Mouse (Mus musculus): ENCODE measurements around the gene Cks1b. TPM values are rescaled to one million over a fixed set of nuclear protein-coding genes. Genes with fewer than 3 reads are reported as not detected.

The Cks1b gene
- total and polyA plus RNA-seq, 2 experiments from 2014 or later, result 24.5 to 93.9 TPM

DNA sequence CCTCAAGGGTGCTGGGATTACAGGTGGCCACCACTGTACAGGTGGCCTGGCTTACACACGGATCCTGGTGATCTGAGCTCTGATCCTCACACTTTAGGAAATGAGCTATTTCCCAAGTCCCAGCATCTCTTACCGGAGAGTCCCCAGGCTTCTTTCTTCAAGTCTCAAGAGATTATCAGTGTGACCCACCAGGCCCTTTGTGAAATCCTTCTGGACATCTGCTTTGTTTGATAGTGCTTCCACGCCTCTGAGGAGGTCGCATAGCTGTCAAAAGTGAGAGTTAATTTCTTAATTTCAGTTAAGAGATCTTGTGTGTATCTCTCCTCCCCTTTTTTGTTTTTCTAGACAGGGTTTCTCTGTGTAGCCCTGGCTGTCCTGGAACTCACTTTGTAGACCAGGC, 7.7 kb upstream of the Cks1b start:
- 92% methylated on average over 4 of the region's 4 CpGs for WGBS
- DNase-seq (no peak), ATAC-seq (no peak)
- peaks cover 2% of the 10 kb centered on the region; the same call in 1 of the 2 replicates for H3K36me3 ChIP-seq (ENCODE audit: insufficient read depth)
- H3K9me3 ChIP-seq (ENCODE audit: low read length), result no peaks in the 10 kb centered on the region
- H3K27ac ChIP-seq (ENCODE audit: low read depth, low read length), result no peak overlapping the region
- H3K4me3 ChIP-seq (ENCODE audit: low read depth, low read length), result no peak overlapping the region
- no peaks in the 10 kb centered on the region for H3K27me3 ChIP-seq (ENCODE audit: insufficient read depth, low read length)
- no peak overlapping the region for H3K9ac ChIP-seq
- TF ChIP-seq CTCF (IDR thresholded peaks at IDR 0.05; ENCODE audit: low read depth), result no peak
- no peak overlapping the region for H3K4me2 ChIP-seq (ENCODE audit: low read depth)
- H3K4me1 ChIP-seq (ENCODE audit: insufficient read depth), result 0 out of 2 replicates have a peak, but pooled peaks cover 1% of the 10 kb centered on the region

DNA sequence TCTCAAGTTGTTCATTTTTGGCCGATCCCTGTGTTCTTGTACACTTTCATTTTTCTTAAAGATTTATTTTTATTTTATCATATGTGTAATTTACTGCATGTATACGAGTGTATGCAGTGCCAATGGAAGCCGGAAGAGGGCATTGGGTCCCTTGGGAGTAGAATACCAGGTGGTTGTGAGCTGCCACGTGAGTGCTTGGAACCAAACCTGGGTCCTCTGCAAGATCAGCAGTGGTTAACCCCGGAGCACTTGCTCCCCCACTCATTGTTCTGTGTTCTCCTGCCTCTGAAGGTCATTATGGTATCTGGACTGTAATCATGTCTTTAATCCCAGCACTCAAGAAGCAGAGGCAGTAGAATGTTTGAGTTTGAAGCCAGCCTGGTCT, 7.0 kb upstream of the Cks1b start:
- DNase-seq (no peak), ATAC-seq (no peak)
- no peak overlapping the region for H3K4me3 ChIP-seq (ENCODE audit: low read depth, low read length)
- no peaks in the 10 kb centered on the region for H3K27me3 ChIP-seq (ENCODE audit: insufficient read depth, low read length)
- no peak overlapping the region for H3K27ac ChIP-seq (ENCODE audit: low read depth, low read length)
- no peaks in the 10 kb centered on the region for H3K4me1 ChIP-seq (ENCODE audit: insufficient read depth)
- H3K9me3 ChIP-seq (ENCODE audit: low read length), result no peaks in the 10 kb centered on the region
- H3K36me3 ChIP-seq (ENCODE audit: insufficient read depth), result peaks cover 2% of the 10 kb centered on the region; the same call in 1 of the 2 replicates
- no peak overlapping the region for H3K9ac ChIP-seq
- TF ChIP-seq CTCF (IDR thresholded peaks at IDR 0.05; ENCODE audit: low read depth), result no peak
- no peak overlapping the region for H3K4me2 ChIP-seq (ENCODE audit: low read depth)
- 91% methylated on average over 5 of the region's 5 CpGs for WGBS

DNA sequence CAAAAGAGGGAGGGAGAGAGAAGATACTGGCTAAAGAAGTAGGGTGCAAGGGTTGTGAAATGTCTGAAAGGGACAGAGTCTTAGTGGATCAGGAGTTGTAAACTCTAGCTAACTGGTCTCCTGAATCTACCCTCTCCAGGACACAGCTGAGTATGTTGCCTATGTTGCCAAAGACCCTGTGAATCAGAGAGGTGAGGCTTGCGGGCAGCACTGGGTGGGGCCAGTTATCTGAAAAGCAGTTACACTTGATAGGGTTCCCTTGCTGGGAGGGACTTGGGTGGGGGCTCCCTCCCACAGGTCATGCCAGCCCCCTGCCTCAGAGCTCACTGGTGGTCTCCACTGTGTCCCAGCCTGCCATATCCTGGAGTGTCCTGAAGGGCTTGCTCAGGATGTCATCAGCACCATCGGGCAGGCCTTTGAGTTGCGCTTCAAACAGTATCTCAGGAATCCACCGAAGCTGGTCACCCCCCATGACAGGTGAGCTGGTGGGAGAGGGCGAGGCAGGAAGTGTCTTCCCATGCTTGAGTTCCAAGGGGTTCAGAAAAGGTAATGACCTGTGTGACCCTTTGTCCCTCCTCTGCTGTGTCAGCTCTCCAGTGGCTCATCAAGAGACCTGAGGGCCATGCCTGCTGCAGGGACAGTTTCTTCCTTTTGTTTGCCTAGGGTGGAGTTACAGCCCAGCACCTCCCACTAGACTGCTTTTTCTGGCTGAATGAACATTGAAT, 6.4 kb upstream of the Cks1b start:
- no peak for ATAC-seq

DNA sequence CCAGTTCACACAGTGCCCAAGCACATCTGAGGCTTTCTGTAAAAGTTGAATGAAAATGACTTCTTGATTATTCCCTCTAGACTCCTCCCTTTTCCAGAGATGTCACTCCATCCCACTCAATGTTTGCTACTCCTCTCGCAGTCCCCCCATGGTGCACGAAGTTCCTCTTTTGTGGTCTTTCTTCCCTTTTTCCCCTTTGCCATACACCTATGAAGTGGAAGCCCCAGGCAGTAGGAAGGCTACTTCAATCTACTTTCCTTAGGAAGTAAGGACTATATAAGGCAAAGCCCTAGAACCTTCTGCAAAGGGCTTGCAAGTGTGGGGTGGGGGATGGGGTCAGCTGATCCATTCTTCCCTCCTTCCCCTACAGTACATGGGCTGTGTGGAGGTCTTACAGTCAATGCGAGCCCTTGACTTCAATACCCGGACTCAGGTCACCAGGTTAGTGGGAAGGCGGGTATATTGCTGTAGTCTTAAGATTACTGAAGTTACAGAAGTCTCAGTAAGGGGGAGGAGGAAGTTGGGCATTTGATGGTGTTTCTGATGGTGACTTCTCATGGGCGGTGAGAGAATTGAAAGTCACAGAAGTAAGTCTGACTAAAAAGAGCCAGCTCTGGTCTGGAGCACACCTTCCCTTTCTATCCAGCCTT, 4.5 kb upstream of the Cks1b start:
- no peak overlapping the region for H3K4me3 ChIP-seq (ENCODE audit: low read depth, low read length)
- ATAC-seq (no peak), DNase-seq (no peak)
- 0 out of 2 replicates have a peak overlapping the region, but pooled peaks have one; percentile 31 for H3K9ac ChIP-seq
- no peak overlapping the region for H3K4me2 ChIP-seq (ENCODE audit: low read depth)
- no peaks in the 10 kb centered on the region for H3K27me3 ChIP-seq (ENCODE audit: insufficient read depth, low read length)
- no peak for TF ChIP-seq CTCF (IDR thresholded peaks at IDR 0.05; ENCODE audit: low read depth)
- 78% methylated on average over 6 of the region's 6 CpGs for WGBS
- no peak overlapping the region for H3K27ac ChIP-seq (ENCODE audit: low read depth, low read length)
- peaks cover 8% of the 10 kb centered on the region for H3K4me1 ChIP-seq (ENCODE audit: insufficient read depth)
- H3K36me3 ChIP-seq (ENCODE audit: insufficient read depth), result peaks cover 2% of the 10 kb centered on the region; the same call in 1 of the 2 replicates
- no peaks in the 10 kb centered on the region for H3K9me3 ChIP-seq (ENCODE audit: low read length)

More for the DNA sequence above, 6.4 kb upstream of the Cks1b start:
- H3K27ac ChIP-seq (ENCODE audit: low read depth, low read length), result no peak overlapping the region
- peaks cover 2% of the 10 kb centered on the region for H3K4me1 ChIP-seq (ENCODE audit: insufficient read depth)
- H3K9me3 ChIP-seq (ENCODE audit: low read length), result no peaks in the 10 kb centered on the region
- 95% methylated on average over 5 of the region's 5 CpGs for WGBS
- no peak for TF ChIP-seq CTCF (IDR thresholded peaks at IDR 0.05; ENCODE audit: low read depth)
- H3K36me3 ChIP-seq (ENCODE audit: insufficient read depth), result peaks cover 2% of the 10 kb centered on the region; the same call in 1 of the 2 replicates
- DNase-seq, result no peak
- no peak overlapping the region for H3K9ac ChIP-seq
- no peak overlapping the region for H3K4me2 ChIP-seq (ENCODE audit: low read depth)
- H3K4me3 ChIP-seq (ENCODE audit: low read depth, low read length), result no peak overlapping the region
- H3K27me3 ChIP-seq (ENCODE audit: insufficient read depth, low read length), result no peaks in the 10 kb centered on the region

DNA sequence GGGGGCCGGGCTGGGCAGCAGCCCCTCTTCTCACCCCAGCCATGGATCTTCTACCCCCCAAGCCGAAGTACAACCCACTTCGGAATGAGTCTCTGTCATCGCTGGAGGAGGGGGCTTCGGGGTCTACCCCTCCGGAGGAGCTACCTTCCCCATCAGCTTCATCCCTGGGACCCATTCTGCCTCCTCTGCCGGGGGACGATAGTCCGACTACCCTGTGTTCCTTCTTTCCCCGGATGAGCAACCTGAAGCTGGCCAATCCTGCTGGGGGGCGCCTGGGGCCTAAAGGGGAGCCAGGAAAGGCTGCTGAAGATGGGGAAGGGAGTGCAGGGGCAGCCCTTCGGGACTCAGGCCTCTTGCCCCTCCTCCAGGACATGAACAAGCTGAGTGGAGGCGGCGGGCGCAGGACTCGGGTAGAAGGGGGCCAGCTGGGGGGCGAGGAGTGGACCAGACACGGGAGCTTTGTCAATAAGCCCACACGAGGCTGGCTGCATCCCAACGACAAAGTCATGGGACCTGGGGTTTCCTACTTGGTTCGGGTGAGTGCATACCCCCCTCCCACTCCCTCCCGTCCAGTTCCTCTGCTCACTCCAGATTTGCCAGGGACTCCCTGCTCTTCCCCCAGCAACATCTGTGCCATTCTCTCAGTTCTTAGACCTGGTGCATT, 3.8 kb upstream of the Cks1b start:
- peak overlapping the region; percentile 50 for H3K4me2 ChIP-seq (ENCODE audit: low read depth)
- H3K36me3 ChIP-seq (ENCODE audit: insufficient read depth), result 0 out of 2 replicates have a peak, but pooled peaks cover 2% of the 10 kb centered on the region
- no peak overlapping the region for H3K27ac ChIP-seq (ENCODE audit: low read depth, low read length)
- TF ChIP-seq CTCF (IDR thresholded peaks at IDR 0.05; ENCODE audit: low read depth), result no peak
- H3K27me3 ChIP-seq (ENCODE audit: insufficient read depth, low read length), result no peaks in the 10 kb centered on the region
- peak overlapping the region; percentile 31 for H3K9ac ChIP-seq
- DNase-seq (no peak), ATAC-seq (no peak)
- peaks cover 16% of the 10 kb centered on the region for H3K4me1 ChIP-seq (ENCODE audit: insufficient read depth)
- WGBS, result 10% methylated on average over 21 of the region's 22 CpGs
- no peaks in the 10 kb centered on the region for H3K9me3 ChIP-seq (ENCODE audit: low read length)
- H3K4me3 ChIP-seq (ENCODE audit: low read depth, low read length), result peak overlapping the region; percentile 22

DNA sequence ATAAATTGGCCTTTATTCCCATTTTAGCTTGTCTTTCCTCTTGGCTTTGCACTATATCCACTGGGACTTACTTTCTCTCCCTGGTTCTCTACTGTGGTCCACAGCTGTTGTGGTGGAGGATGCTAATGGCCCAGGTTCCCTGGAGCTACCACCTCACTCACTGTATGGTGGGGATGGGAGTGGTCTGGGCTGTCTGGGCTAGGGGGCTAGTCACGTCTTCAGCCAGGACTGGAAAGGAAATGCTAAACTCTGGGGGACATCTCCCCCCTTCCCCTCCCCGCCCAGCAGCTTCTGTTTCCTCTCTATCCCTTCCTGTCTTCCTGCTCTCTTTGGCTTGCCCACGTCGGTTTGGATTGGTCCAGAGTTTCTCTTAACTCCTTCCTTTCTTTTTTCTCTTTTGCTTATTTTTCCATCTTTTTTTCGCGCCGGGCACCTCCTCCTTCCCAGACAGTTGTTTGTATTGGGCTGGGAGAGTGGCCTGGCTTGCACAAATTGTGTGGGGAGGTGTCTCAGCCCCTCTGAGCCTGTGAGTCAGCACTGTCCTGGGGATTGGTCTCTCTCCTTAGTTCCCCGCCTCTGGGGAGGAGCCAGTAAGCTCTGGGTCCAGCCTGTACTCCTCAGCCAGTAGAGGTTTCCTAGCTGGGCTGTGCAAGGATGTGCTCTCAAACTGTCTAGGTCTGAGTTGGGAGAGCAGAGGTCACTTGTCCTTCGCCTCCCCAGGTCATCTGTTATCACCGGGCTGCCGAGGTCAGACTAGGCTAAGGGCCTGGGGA, 3.0 kb upstream of the Cks1b start:
- H3K4me1 ChIP-seq (ENCODE audit: insufficient read depth), result peaks cover 16% of the 10 kb centered on the region
- peak overlapping the region; percentile 31 for H3K9ac ChIP-seq
- 0 out of 2 replicates have a peak, but pooled peaks cover 2% of the 10 kb centered on the region for H3K36me3 ChIP-seq (ENCODE audit: insufficient read depth)
- no peaks in the 10 kb centered on the region for H3K9me3 ChIP-seq (ENCODE audit: low read length)
- no peak overlapping the region for H3K27ac ChIP-seq (ENCODE audit: low read depth, low read length)
- peak overlapping the region; percentile 50 for H3K4me2 ChIP-seq (ENCODE audit: low read depth)
- no peaks in the 10 kb centered on the region for H3K27me3 ChIP-seq (ENCODE audit: insufficient read depth, low read length)
- 7% methylated on average over 11 of the region's 11 CpGs for WGBS
- ATAC-seq (peak; percentile 50), DNase-seq (peak; percentile 47)
- no peak for TF ChIP-seq CTCF (IDR thresholded peaks at IDR 0.05; ENCODE audit: low read depth)
- peak overlapping the region; percentile 22 for H3K4me3 ChIP-seq (ENCODE audit: low read depth, low read length)
